Comparison of ENCODE assay signal across 15 mouse cellular contexts in genomic region chr9:103523742-103524403, GRCm38 (mm10). TPM values are rescaled to one million over a fixed set of nuclear protein-coding genes. Genes with fewer than 3 reads are reported as not detected.
DNase-seq lines count a peak whose midpoint lies in the region; ATAC-seq and TF ChIP-seq lines count a peak whose summit lies in the region.
"Had no signal": no experiment of that assay in that cellular context is flagged by ENCODE, and none has a peak within 500 bp of the region (broad histone marks: within the 10 kb centered on the region; RNA-seq: fewer than 3 reads in every experiment).

No protein-coding gene starts in this region.

- no peak for TF ChIP-seq CTCF in lung, adult 2 months (IDR thresholded peaks at IDR 0.05; ENCODE audit: insufficient read depth, low read length)
- TF ChIP-seq CTCF in midbrain, postnatal 0 days (IDR thresholded peaks at IDR 0.05) = no peak

- H3K27me3 ChIP-seq in forebrain, embryonic 12.5 days = no peaks in the 10 kb centered on the region; the same call in 1 of the 2 replicates
- H3K27me3 ChIP-seq in hindbrain, embryonic 13.5 days = 0 out of 2 replicates have a peak, but pooled peaks cover 4% of the 10 kb centered on the region
- H3K27me3 ChIP-seq in midbrain, postnatal 0 days (ENCODE audit: insufficient read depth, low read length) = no peaks in the 10 kb centered on the region
- H3K27me3 ChIP-seq: intestine, embryonic 15.5 days; limb, embryonic 15.5 days had no signal

- no peak for TF ChIP-seq POLR2A in lung, adult 2 months (IDR thresholded peaks at IDR 0.05; ENCODE audit: borderline replicate concordance, extremely low read depth, low read depth, low read length)

- H3K4me3 ChIP-seq in lung, adult 2 months (replicated peaks; ENCODE audit: extremely low read depth, low read depth, low read length) = no peak overlapping the region
- no peak overlapping the region for H3K4me3 ChIP-seq in forebrain, embryonic 12.5 days (replicated peaks)
- no peak overlapping the region for H3K4me3 ChIP-seq in hindbrain, embryonic 13.5 days
- H3K4me3 ChIP-seq in midbrain, postnatal 0 days (ENCODE audit: low read depth, low read length) = no peak overlapping the region
- H3K4me3 ChIP-seq: intestine, embryonic 15.5 days; limb, embryonic 15.5 days had no signal

- H3K9ac ChIP-seq in forebrain, embryonic 12.5 days = 0 out of 2 replicates have a peak overlapping the region, but pooled peaks have one; percentile 14
- no peak overlapping the region for H3K9ac ChIP-seq in hindbrain, embryonic 13.5 days
- no peak overlapping the region for H3K9ac ChIP-seq in midbrain, postnatal 0 days (replicated peaks; ENCODE audit: low read length, poor library complexity, severe bottlenecking)
- H3K9ac ChIP-seq: intestine, embryonic 15.5 days; limb, embryonic 15.5 days; lung, embryonic 14.5 days had no signal

- 66% methylated on average over 7 of the region's 7 CpGs for WGBS in lung, adult 2 months
- 50% methylated on average over 7 of the region's 7 CpGs for WGBS in forebrain, embryonic 12.5 days
- WGBS in hindbrain, embryonic 13.5 days = 49% methylated on average over 7 of the region's 7 CpGs
- 30% methylated on average over 7 of the region's 7 CpGs for WGBS in midbrain, postnatal 0 days

- ATAC-seq in forebrain, embryonic 12.5 days (ENCODE audit: low FRiP score) = peak; percentile 6
- no peak for ATAC-seq in hindbrain, embryonic 13.5 days (ENCODE audit: low FRiP score)
- no peak for ATAC-seq in midbrain, postnatal 0 days (ENCODE audit: low FRiP score)
- ATAC-seq: intestine, embryonic 15.5 days had no signal

- H3K36me3 ChIP-seq in forebrain, embryonic 12.5 days (replicated peaks) = no peaks in the 10 kb centered on the region
- peaks cover 3% of the 10 kb centered on the region for H3K36me3 ChIP-seq in hindbrain, embryonic 13.5 days
- no peaks in the 10 kb centered on the region for H3K36me3 ChIP-seq in midbrain, postnatal 0 days (ENCODE audit: insufficient read depth, low read length)
- H3K36me3 ChIP-seq: intestine, embryonic 15.5 days; limb, embryonic 15.5 days had no signal

- H3K4me1 ChIP-seq in lung, adult 2 months (ENCODE audit: control insufficient read depth, insufficient read depth, low read length) = no peaks in the 10 kb centered on the region
- peaks cover 35% of the 10 kb centered on the region for H3K4me1 ChIP-seq in forebrain, embryonic 12.5 days
- H3K4me1 ChIP-seq in hindbrain, embryonic 13.5 days (replicated peaks) = peaks cover 36% of the 10 kb centered on the region
- peaks cover 18% of the 10 kb centered on the region; the same call in 1 of the 2 replicates for H3K4me1 ChIP-seq in midbrain, postnatal 0 days (ENCODE audit: insufficient read depth, low read length)
- H3K4me1 ChIP-seq: intestine, embryonic 15.5 days had no signal

- DNase-seq in lung, postnatal 10 days = peak; percentile 22
- DNase-seq in lung, adult 2 months = no peak
- DNase-seq in midbrain, postnatal 0 days (ENCODE audit: low spot score) = peak; percentile 48
- DNase-seq in thymus, postnatal 25 days = no peak
- no peak for DNase-seq in urinary bladder, postnatal 10 days (ENCODE audit: low spot score)
- DNase-seq: adrenal gland, adult 8-10 months; lung, embryonic 14.5 days; right cerebral cortex, postnatal 25 days; thymus, postnatal 4 days had no signal

- peak overlapping the region; percentile 76 for H3K27ac ChIP-seq in forebrain, embryonic 12.5 days
- H3K27ac ChIP-seq in hindbrain, embryonic 13.5 days = no peak overlapping the region
- H3K27ac ChIP-seq in midbrain, postnatal 0 days (ENCODE audit: low read depth, low read length) = no peak overlapping the region
- H3K27ac ChIP-seq: intestine, embryonic 15.5 days; kidney, postnatal 0 days; limb, embryonic 15.5 days had no signal

- peak overlapping the region; percentile 15; the same call in 1 of the 2 replicates for H3K4me2 ChIP-seq in forebrain, embryonic 12.5 days
- H3K4me2 ChIP-seq in hindbrain, embryonic 13.5 days = 0 out of 2 replicates have a peak overlapping the region, but pooled peaks have one; percentile 16
- H3K4me2 ChIP-seq in midbrain, postnatal 0 days (ENCODE audit: low read depth, low read length, poor library complexity, severe bottlenecking) = no peak overlapping the region
- H3K4me2 ChIP-seq: intestine, embryonic 15.5 days; limb, embryonic 15.5 days; lung, embryonic 14.5 days had no signal

- no peaks in the 10 kb centered on the region for H3K9me3 ChIP-seq in forebrain, embryonic 12.5 days
- no peaks in the 10 kb centered on the region for H3K9me3 ChIP-seq in hindbrain, embryonic 13.5 days
- H3K9me3 ChIP-seq in midbrain, postnatal 0 days (ENCODE audit: low read length) = no peaks in the 10 kb centered on the region
- H3K9me3 ChIP-seq: intestine, embryonic 15.5 days; limb, embryonic 15.5 days had no signal

RNA-seq across cellular contexts. Expression of gene Bfsp2, which starts 43.7 kb away (rescaled TPM):
- 0.23 and 0.33 TPM in 2 replicates for polyA plus RNA-seq in lung, adult 2 months (2012; rRNA removed)
- 2.7 and 3.0 TPM in 2 replicates for polyA plus RNA-seq in forebrain, embryonic 12.5 days (2016; fragmentation: Nextera tagmentation; extraction: Ambion mirVana)
- 3.1 and 4.5 TPM in 2 replicates for polyA plus RNA-seq in hindbrain, embryonic 13.5 days (2015; fragmentation: Nextera tagmentation; extraction: Ambion mirVana)
- 1.2 and 1.8 TPM in 2 replicates for total RNA-seq in midbrain, postnatal 0 days (2014; rRNA removed)
- polyA plus RNA-seq in midbrain, postnatal 0 days (2015; fragmentation: Nextera tagmentation; extraction: Ambion mirVana) = 3.0 and 3.3 TPM in 2 replicates
- total RNA-seq: adrenal gland, adult 8-10 months had no signal
- polyA plus RNA-seq: gonadal fat pad, adult 2 months had no signal

Comparison
In these comparisons a context has a peak if more than half of its experiments do, and no peak if none do; other contexts are left out.
1. DNase-seq: peak in lung, postnatal 10 days (single experiment) and midbrain, postnatal 0 days (single experiment); none in lung, adult 2 months (single experiment), thymus, postnatal 25 days (single experiment) and urinary bladder, postnatal 10 days (single experiment).